Mouse (Mus musculus) heart, postnatal 25 days (tissue): ENCODE data around the gene Tbc1d2b. TPM values are rescaled to one million over a fixed set of nuclear protein-coding genes. Genes with fewer than 3 reads are reported as not detected.
A peak's percentile ranks its signal among the peaks of the same experiment; 100 is the strongest.

Experiments
- DNase-seq: peaks from one replicate; pipeline ENCODE4 v3.0.0; 2022; ENCODE audit warnings: low spot score
- intact Hi-C: fragments of 180-260 bp; cut with DNase I; formaldehyde crosslinking; loops from one replicate; pipeline ENCODE4 v1.15.1; 2025
- total RNA-seq, 2 experiments: library from RNA; stranded (reverse); gene quantifications; 2 replicates each; pipeline ENCODE4 v1.2.3; 2021

Gene Tbc1d2b
- total RNA-seq = 10 to 100 TPM; 10.4 to 13.5 TPM

DNA sequence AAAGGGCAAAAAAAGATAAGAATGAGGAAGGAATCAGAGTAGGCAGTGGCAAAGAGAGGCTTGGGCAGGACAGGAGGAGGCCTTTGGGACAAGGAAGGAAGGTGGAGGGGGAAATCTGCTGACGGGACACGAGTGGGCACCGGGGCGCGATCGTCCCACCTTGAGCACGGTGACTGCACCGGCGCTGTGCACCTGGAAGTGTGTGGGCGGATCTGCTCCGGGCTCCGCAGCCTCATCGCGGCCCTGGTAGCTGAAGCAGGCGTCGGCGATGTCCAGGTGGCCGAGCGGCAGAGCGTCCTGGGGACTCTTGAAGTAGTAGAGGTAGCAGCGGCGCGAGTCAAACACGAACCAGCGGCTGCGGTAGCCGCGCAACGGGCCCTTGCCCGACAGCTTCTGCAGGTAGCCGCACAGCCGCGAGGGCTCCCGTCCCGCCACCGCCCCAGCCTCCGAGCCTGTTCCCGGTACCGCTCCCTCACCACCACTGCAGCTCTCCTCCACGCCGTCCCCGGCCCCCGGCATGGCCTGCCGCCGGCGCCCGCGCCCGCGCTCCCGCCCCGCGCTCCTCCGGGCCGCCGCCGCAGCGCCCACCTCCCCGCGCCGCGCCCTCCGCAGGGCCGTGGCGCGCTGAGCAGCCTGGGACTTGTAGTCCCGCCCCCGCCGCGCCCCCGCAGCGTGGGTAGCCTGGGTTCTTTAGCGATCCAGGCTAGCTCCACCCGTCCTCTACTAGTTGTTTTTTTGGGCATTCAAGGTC lies at the start of gene Tbc1d2b:
TSS of gene Tbc1d2b (minus strand) at position 612 of the 751 bp plus-strand sequence.
- peak; percentile 56 for DNase-seq
- intact Hi-C loops = loop anchor here (5.0 kb wide), 1 partner anchor 43 kb away; no protein-coding TSS in a partner anchor

- intact Hi-C loops = no loop called here
- DNase-seq = no peak
These were observed 45.7 kb upstream of the Tbc1d2b start for GRCm38 (mm10) chr9:90316300-90316699.

DNA sequence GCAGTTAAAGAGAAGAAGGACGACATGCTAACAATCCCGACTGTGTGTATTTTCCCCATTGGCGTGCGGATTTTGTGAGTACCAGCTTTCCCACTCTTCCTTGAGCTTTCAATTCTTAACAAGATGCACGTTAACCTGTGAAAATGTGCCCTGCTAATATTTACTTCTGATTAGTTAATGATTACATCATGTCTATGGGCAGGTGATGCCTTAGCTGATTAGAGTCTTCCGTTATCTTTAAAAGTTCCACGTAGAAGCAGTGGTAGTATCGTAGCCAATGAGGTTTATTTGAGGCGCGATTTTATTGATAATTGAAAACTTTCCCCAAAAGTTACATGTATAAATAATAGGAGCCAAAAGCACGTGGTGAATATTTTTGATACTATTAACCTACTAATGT lies 45.1 kb upstream of the Tbc1d2b start:
- DNase-seq = no peak
- intact Hi-C loops = no loop called here

DNA sequence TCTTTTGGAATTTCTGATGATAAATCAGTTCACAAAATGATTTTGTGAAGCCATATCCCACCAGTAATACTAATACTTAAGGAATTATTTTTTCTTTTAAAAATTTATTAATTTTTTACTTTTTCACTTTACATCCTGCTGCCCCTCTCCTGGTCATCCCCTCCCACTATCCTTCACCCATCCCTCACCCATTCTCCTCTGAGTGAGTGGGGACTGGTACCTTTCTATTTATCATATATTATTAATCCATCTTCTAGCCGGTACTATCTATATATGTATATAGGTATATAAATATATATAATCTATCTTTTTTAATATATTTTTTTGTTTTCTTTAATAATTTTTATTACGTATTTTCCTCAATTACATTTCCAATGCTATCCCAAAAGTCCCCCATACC lies 33.6 kb upstream of the Tbc1d2b start:
- DNase-seq = no peak
- intact Hi-C loops = no loop called here

GRCm38 (mm10) chr9:90303101-90303835 lies 32.7 kb upstream of the Tbc1d2b start:
- intact Hi-C loops = no loop called here
- DNase-seq = no peak

DNA sequence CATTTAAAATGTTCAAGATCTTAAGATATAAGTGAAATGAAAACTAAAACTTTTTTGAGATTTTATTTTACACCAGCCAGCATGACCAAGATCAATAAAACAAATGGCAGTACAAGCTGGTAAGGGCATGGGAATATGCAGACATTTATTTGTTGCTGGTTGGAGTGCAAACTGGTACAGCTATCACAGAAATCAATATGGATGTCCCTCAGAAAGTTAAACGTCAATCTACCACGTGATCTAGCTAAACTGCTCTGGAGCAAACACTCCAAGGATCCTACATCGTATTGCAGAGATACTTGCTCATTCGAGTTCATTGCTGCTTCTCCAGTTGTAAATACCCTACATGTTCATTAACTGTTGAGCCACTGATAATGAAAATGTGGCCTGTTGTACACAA lies 32.1 kb upstream of the Tbc1d2b start:
- DNase-seq = no peak
- intact Hi-C loops = no loop called here

DNA sequence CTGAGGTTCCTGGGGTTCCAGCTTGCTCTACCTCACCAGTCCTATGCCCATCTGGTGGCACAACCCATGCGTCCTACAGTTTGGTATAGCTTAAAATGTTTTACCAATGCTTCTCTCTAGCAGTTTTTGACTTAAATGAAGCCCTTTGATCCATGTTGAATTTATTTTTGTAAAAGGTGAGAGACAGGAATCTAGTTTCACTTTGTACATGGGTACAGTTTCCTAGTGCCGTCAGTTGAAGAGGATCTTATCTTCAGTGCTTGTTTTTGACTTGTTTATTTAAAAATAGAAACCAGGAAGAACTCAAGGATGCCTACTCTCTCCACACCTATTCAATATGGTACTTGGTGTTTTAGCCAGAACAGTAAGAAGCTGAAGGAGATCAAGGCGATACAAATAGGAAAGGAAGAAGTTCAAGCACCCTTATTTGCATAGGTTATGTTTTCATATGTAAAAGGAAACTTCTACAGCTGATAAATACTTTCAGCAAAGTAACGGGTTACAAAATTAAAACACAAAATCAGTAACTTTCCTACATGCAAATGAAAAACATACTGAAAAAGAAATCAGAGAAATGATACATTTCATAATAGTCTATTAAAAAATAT lies 30.6 kb upstream of the Tbc1d2b start:
- intact Hi-C loops = no loop called here
- DNase-seq = no peak

- intact Hi-C loops = no loop called here
These were observed 27.0 kb upstream of the Tbc1d2b start for GRCm38 (mm10) chr9:90297637-90298036.

DNA sequence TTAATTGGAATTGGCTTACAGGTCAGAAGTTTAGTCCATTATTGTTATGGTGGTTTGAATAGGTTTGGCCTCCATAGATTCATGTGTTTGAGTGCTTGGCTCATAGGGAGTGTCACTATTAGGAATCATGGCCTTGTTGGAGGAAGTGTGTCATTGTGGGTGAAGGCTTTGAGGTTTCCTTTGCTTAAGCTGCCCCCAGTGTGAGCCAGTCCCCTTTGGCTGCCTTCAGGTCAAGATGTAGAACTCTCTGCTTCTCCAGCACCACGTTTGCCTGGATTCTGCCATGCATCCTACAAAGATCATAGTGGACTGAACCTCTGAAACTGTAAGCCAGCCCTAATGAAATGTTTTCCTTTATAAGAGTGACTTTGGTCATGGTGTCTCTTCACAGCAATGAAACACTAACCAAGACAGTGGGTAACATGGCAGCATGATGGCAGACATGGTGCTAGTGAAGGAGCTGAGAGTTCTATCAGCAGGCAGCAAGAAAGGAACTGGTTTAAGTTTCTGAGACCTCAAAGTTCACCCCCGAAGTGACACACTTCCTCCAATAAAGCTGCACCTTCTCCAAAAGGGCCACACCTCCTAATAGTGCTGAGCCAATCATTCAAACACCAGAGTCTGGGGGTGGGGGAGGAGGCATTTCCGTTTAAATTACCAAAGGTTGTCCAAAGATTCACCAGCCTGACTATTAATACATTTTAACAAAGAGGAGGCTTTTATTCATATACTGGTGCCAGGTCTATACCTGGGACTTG lies 23.2 kb upstream of the Tbc1d2b start:
- intact Hi-C loops = no loop called here
- no peak for DNase-seq

More at GRCm38 (mm10) chr9:90297637-90298036, 27.0 kb upstream of the Tbc1d2b start:
- DNase-seq = no peak

DNA sequence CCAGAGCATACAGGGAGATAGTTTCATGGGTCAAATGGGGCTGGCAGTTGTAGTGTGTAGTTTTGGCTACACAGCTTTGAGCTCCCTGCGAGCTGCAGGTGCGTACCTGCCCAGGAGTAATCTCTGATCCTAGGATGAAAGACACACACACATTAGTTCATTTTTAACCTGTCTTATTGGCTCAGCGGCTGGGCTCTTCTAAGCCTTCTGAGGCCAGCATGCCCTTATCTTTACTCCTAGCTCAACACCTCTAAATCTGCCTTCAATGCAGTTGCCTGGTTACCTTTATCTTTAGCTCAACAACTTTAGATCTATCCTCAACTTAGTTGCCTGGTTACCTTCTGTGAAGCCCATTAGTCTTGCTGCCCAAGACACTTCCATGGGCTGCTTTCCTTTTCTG lies 7.8 kb upstream of the Tbc1d2b start:
- intact Hi-C loops = no loop called here
- no peak for DNase-seq

DNA sequence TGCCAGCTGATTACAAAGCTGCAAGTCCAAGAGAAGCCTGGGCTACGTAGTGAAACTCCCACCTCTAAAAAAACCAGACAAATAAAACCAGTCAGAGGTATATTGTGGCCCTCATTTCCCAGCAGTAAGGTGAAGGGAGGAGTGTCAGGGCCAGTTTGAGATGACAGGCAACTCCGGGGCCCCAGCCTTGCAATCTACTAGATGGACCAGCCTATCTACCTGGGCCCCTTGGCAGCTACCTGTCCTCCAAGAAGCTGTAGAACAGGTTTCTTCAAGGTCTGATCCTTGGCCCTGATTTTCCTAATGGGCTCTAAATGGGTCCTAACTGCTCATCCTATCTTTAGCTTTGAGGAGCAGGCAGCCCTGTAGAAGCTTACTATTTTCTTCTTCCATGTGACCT lies 7.3 kb upstream of the Tbc1d2b start:
- intact Hi-C loops = no loop called here
- no peak for DNase-seq

GRCm38 (mm10) chr9:90276779-90277178 lies 6.2 kb upstream of the Tbc1d2b start:
- intact Hi-C loops = no loop called here
- no peak for DNase-seq

GRCm38 (mm10) chr9:90275906-90276305 lies 5.3 kb upstream of the Tbc1d2b start:
- intact Hi-C loops = no loop called here
- no peak for DNase-seq

- DNase-seq = no peak
- intact Hi-C loops = no loop called here
These were observed 4.9 kb upstream of the Tbc1d2b start for GRCm38 (mm10) chr9:90275500-90275899.

GRCm38 (mm10) chr9:90274516-90274915 lies 3.9 kb upstream of the Tbc1d2b start:
- DNase-seq = no peak
- intact Hi-C loops = loop anchor here (5.0 kb wide), 1 partner anchor 47 kb away; no protein-coding TSS in a partner anchor

GRCm38 (mm10) chr9:90272346-90272745 lies 1.7 kb upstream of the Tbc1d2b start:
- no peak for DNase-seq
- intact Hi-C loops = loop anchor here (5.0 kb wide), 1 partner anchor 45 kb away; no protein-coding TSS in a partner anchor

GRCm38 (mm10) chr9:90271541-90272090 lies 1.0 kb upstream of the Tbc1d2b start:
- intact Hi-C loops = loop anchor here (5.0 kb wide), 1 partner anchor 44 kb away; no protein-coding TSS in a partner anchor
- DNase-seq = no peak

DNA sequence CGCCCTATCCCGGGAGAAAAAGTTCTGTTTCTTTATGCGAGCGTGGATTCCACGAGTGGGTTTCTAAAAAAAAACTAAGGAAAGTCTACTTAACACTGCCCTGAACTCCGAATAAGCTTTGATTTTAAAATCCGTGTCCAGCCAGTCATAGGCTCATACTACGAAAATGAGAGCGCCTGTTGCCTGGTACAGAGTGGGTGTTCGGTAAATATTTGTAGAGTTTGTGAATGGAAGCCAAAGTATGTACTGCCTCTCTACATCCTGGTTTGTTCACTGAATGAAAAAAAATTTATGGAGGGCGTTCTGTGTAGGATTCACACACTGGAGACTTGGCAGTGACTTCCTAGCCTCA lies 316 bp upstream of the Tbc1d2b start:
- intact Hi-C loops = loop anchor here (5.0 kb wide), 1 partner anchor 44 kb away; no protein-coding TSS in a partner anchor
- no peak for DNase-seq

GRCm38 (mm10) chr9:90269011-90269681 lies 1.5 kb downstream of the Tbc1d2b start:
- DNase-seq = peak; percentile 63
- intact Hi-C loops = no loop called here
